Mouse (Mus musculus): ENCODE measurements around the gene Poc1a. TPM values are rescaled to one million over a fixed set of nuclear protein-coding genes. Genes with fewer than 3 reads are reported as not detected.

Gene Poc1a
- polyA plus RNA-seq, 1 experiment from 2014 or later, result 13.5 TPM

DNA sequence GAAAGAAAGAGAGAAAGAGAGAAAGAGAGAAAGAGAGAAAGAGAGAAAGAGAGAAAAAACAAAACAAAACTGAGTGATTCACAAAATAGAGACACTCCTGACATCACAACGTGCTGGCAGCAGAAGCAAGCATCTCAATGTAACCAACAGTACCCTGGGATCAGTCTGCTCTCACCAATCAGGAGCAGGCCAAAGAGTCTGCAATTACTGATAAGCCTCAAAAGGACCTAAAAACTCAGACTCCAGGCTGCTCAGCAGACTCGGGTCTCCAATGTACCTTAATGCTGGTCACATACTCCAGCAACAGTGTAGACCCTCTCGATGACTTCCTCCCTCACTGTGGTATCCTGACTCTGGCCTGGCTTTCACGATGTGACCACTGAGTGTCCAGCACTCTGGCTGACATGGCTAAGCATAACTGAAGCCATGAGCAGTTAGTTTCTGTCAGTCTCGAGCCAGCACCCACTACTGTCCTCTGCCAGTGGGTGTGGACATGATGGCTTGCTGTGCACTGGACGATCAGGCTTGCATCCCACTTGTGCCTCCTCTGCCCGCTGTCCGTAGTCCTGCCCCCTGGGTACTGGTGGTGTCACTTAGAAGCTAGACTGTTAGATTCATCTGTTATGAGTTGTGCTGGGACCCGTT lies 117.9 kb downstream of the Poc1a start:
- no peaks in the 10 kb centered on the region for H3K9me3 ChIP-seq
- no peaks in the 10 kb centered on the region for H3K36me3 ChIP-seq
- peaks cover 16% of the 10 kb centered on the region for H3K4me1 ChIP-seq (replicated peaks)
- H3K4me3 ChIP-seq (replicated peaks), result no peak overlapping the region
- H3K27ac ChIP-seq, result no peak overlapping the region
- no peak overlapping the region for H3K9ac ChIP-seq (replicated peaks)
- no peaks in the 10 kb centered on the region for H3K27me3 ChIP-seq
- no peak overlapping the region for H3K4me2 ChIP-seq (replicated peaks)
- ATAC-seq, result no peak
- 83% methylated on average over 9 of the region's 9 CpGs for WGBS

DNA sequence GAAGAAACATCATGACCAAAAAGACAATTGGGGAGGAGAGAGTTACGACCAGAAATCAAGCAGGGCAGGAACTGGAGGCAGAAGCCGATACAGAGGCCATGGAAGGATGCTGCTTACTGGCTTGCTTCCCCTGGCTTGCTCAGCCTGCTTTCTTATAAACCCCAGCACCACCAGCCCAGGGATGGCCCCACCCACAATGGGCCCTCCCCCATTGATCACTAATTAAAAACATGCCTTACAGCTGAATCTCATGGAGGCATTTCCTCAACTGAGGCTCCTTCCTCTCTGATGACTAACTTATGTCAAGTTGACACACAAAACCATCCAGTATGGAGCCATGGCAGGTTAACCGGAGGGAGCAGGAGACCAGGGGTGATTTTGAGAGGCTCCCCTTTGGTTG lies 118.9 kb downstream of the Poc1a start:
- Histone ChIP-seq H3K27me3 (no peaks in the 10 kb centered on the region), H3K27ac (no peak overlapping the region), H3K36me3 (no peaks in the 10 kb centered on the region), H3K9ac (replicated peaks) (no peak overlapping the region), H3K4me3 (replicated peaks) (no peak overlapping the region), H3K4me1 (replicated peaks) (peaks cover 10% of the 10 kb centered on the region), H3K4me2 (replicated peaks) (no peak overlapping the region), H3K9me3 (no peaks in the 10 kb centered on the region)
- ATAC-seq, result no peak
- 87% methylated on average over 3 of the region's 3 CpGs for WGBS

Other genes starting within 250 kb of the Poc1a start
- 0.28 and 0.36 TPM in 2 replicates for gene Col6a4, start 184.3 kb upstream of the Poc1a start, polyA plus RNA-seq (2015; fragmentation: Nextera tagmentation; extraction: Ambion mirVana)
- 10.1 TPM in 2 replicates for gene Glyctk, start 122.9 kb upstream of the Poc1a start, polyA plus RNA-seq (2015; fragmentation: Nextera tagmentation; extraction: Ambion mirVana)
- 36.0 and 42.5 TPM in 2 replicates for gene Wdr82, start 110.1 kb upstream of the Poc1a start, polyA plus RNA-seq (2015; fragmentation: Nextera tagmentation; extraction: Ambion mirVana)
- gene Ppm1m, start 81.3 kb upstream of the Poc1a start, polyA plus RNA-seq (2015; fragmentation: Nextera tagmentation; extraction: Ambion mirVana), result 16.7 and 16.9 TPM in 2 replicates
- 52.2 and 53.3 TPM in 2 replicates for gene Twf2, start 78.0 kb upstream of the Poc1a start, polyA plus RNA-seq (2015; fragmentation: Nextera tagmentation; extraction: Ambion mirVana)
- not detected in 2 replicates for gene Tlr9, start 58.5 kb upstream of the Poc1a start, polyA plus RNA-seq (2015; fragmentation: Nextera tagmentation; extraction: Ambion mirVana)
- 91.5 and 93.6 TPM in 2 replicates for gene Alas1, start 32.4 kb upstream of the Poc1a start, polyA plus RNA-seq (2015; fragmentation: Nextera tagmentation; extraction: Ambion mirVana)
- gene Dusp7, start 87.6 kb downstream of the Poc1a start, polyA plus RNA-seq (2015; fragmentation: Nextera tagmentation; extraction: Ambion mirVana), result 9.0 and 9.4 TPM in 2 replicates
- 676 and 681 TPM in 2 replicates for gene Rpl29, start 148.4 kb downstream of the Poc1a start, polyA plus RNA-seq (2015; fragmentation: Nextera tagmentation; extraction: Ambion mirVana)
- gene Acy1, start 157.3 kb downstream of the Poc1a start, polyA plus RNA-seq (2015; fragmentation: Nextera tagmentation; extraction: Ambion mirVana), result 23.6 and 24.4 TPM in 2 replicates
- gene Abhd14b, start 166.4 kb downstream of the Poc1a start, polyA plus RNA-seq (2015; fragmentation: Nextera tagmentation; extraction: Ambion mirVana), result 5.8 and 6.0 TPM in 2 replicates
- 40.2 and 43.0 TPM in 2 replicates for gene Abhd14a, start 166.6 kb downstream of the Poc1a start, polyA plus RNA-seq (2015; fragmentation: Nextera tagmentation; extraction: Ambion mirVana)
- 280 and 309 TPM in 2 replicates for gene Pcbp4, start 172.2 kb downstream of the Poc1a start, polyA plus RNA-seq (2015; fragmentation: Nextera tagmentation; extraction: Ambion mirVana)
- 0.63 and 0.75 TPM in 2 replicates for gene Gpr62, start 184.9 kb downstream of the Poc1a start, polyA plus RNA-seq (2015; fragmentation: Nextera tagmentation; extraction: Ambion mirVana)
- 46.2 and 47.8 TPM in 2 replicates for gene Rrp9, start 194.9 kb downstream of the Poc1a start, polyA plus RNA-seq (2015; fragmentation: Nextera tagmentation; extraction: Ambion mirVana)
- 0.34 and 0.81 TPM in 2 replicates for gene Parp3, start 195.9 kb downstream of the Poc1a start, polyA plus RNA-seq (2015; fragmentation: Nextera tagmentation; extraction: Ambion mirVana)
- not detected in 2 replicates for gene Iqcf1, start 218.9 kb downstream of the Poc1a start, polyA plus RNA-seq (2015; fragmentation: Nextera tagmentation; extraction: Ambion mirVana)
- not detected in 2 replicates for gene Iqcf5, start 233.5 kb downstream of the Poc1a start, polyA plus RNA-seq (2015; fragmentation: Nextera tagmentation; extraction: Ambion mirVana)